Mouse (Mus musculus): Measurements from ENCODE around the gene Opcml.

DNA sequence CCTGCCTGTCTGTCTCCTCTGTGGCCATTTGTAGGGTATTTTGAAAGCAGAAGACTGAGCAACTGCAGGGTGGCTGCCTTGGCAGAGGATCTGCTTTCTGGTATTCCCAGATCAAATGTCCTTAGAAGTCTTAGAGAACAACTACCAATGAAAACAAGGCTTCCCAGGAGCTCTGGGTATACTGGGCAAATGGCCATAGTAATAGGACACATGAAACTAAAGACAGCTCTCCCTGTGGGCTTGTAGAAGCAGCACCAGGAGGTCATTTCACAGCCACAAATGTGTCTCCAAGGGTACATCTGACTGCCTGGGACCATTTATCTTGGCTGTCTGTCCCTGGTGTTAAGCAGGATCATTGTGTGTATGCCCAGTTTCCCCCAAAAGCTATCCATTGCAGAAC is 146.7 kb downstream of the Opcml start:
- no peak for TF ChIP-seq POLR2A (IDR thresholded peaks at IDR 0.05; ENCODE audit: extremely low read depth, insufficient read depth, low read length)
- no peak for TF ChIP-seq CTCF (IDR thresholded peaks at IDR 0.05; ENCODE audit: extremely low read depth, insufficient read depth, low read length)

Measured in cortical plate, adult 2 months (tissue).